Mouse (Mus musculus) macrophage (primary cell): ENCODE data around the gene Cabs1. TPM values are rescaled to one million over a fixed set of nuclear protein-coding genes. Genes with fewer than 3 reads are reported as not detected.

Experiments
- H3K27ac ChIP-seq: fragments of 350-480 bp; formaldehyde crosslinking; 2 replicates; pipeline ENCODE4 v1.9.0; 2021
- H3K36me3 ChIP-seq: fragments of 350-480 bp; formaldehyde crosslinking; 2 replicates; pipeline ENCODE4 v1.9.0; 2021; ENCODE audit errors: inconsistent target
- H3K4me3 ChIP-seq: fragments of 350-480 bp; formaldehyde crosslinking; 2 replicates; pipeline ENCODE4 v1.9.0; 2021; ENCODE audit errors: inconsistent target
- H3K79me2 ChIP-seq: fragments of 350-480 bp; formaldehyde crosslinking; 2 replicates; pipeline ENCODE4 v1.9.0; 2021; ENCODE audit errors: inconsistent target
- WGBS: methylation state at CpG from one replicate; pipeline ENCODE4 v1.1.7; 2026; ENCODE audit warnings: inconsistent platforms; ENCODE audit not compliant: missing documents; 5-methylcytosine and 5-hydroxymethylcytosine counted together
- polyA plus RNA-seq: library from polyadenylated mRNA; stranded (reverse); fragments of 250-400 nt; gene quantifications from 3 replicates; pipeline ENCODE4 v1.2.4, GENCODE M21; 2018; ENCODE audit warnings: inconsistent platforms
- total RNA-seq, 78 experiments: library from RNA; depleted of rRNA; stranded (reverse); fragments of 250-400 nt; gene quantifications; 1 replicate in 9 of 78; 2 replicates in 24 of 78; 3 replicates in 43 of 78; 4 replicates in 2 of 78; pipeline ENCODE4 v1.2.4; 2018; ENCODE audit warnings: inconsistent platforms in 56 of 78

Cabs1 gene
- total RNA-seq (2018; cell fraction: chromatin; rRNA removed) = not detected
- total RNA-seq (2018; cell fraction: cytosol; rRNA removed) = not detected
- not detected for total RNA-seq (2018; cell fraction: nucleus; rRNA removed)
- polyA plus RNA-seq = not detected in 3 replicates

DNA sequence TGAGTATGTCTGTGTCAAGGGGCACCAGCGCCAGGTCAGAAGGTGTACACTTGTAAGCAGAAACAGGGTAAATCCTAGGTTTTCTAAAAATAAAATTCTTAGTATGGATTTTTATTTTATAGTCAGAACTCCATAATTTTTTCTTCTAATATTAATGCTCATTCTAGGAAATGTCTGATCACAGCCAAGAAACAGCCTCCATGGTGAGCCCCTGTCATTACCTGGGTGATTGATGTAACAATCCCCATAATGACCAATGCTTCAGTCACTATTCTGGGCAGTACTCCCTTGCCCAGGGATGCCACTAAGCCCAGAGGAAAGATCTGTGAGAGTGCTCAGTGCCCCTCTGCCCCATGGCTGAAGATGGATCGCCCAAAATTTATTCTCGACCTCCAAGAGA lies at the start of gene Cabs1:
Gene Cabs1, plus strand, starts transcription at position 301 of the 400 bp plus-strand sequence.
- Histone ChIP-seq H3K27ac (no peak within 1 kb of the TSS), H3K36me3 (no peaks in the 10 kb centered on the region), H3K4me3 (no peak within 1 kb of the TSS), H3K79me2 (no peaks in the 10 kb centered on the region)
- 79% methylated on average over 3 of the region's 3 CpGs for WGBS

DNA sequence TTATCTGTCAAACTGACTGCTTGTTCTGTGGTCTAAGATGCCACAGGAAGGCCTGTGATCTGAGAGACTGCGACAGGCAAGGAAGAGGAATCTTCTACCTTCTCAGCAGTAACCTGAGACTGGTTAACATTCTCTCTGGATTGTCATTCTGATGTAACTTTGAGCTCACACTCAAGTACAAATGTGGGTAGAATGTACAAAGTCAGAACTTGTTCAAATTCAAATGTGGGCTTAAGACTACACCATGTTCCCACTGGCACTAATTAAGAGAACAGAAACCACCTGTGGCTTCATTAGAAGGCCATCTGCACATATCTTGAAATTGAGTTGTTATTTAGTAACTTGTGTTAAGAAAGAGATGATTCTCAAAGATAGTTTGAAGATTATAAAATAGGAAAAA lies 47.6 kb upstream of the Cabs1 start:
- WGBS = 76% methylated on average over 1 of the region's 1 CpGs
- H3K79me2 ChIP-seq = no peaks in the 10 kb centered on the region
- H3K27ac ChIP-seq = no peak overlapping the region
- no peaks in the 10 kb centered on the region for H3K36me3 ChIP-seq
- no peak overlapping the region for H3K4me3 ChIP-seq

DNA sequence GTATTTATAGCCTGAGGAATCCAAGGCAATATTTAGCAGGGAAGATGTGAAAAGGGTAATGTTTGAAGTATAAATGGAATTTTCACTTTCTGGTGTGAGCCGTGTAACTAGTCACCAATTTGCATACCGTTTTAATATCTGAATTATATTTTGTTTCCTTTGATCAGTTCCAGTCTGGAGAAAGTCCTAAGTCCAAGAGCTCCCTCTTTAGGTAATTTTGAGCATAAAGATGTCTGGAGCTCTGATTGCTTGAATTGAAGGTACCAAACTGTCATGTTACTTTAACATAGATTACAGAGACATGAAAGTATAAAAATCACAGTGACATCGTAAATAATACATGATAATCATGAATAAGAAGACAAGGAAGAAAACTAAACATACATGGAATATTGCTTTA lies 38.5 kb upstream of the Cabs1 start:
- WGBS = 46% methylated on average over 3 of the region's 3 CpGs
- no peak overlapping the region for H3K4me3 ChIP-seq
- H3K27ac ChIP-seq = no peak overlapping the region
- H3K79me2 ChIP-seq = no peaks in the 10 kb centered on the region
- H3K36me3 ChIP-seq = no peaks in the 10 kb centered on the region

DNA sequence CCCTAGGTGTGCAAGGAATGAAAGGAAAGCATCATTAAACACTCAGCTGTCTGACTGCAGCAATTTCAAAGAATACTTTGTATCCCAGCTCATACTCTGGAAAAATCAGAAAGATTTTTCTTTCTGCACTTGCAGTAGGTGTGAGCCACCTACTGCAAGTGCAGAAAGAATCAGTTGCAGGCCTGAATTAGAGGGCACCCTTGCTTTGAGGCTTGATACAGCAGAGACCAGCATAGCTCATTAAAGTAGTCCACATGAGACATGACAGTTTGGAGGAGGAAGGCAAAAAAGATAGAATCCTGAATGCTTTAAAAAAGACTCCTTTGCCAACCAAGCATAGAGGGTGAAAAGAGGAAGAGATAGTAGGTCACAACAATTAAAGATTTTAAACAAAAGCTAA lies 36.7 kb upstream of the Cabs1 start:
- H3K4me3 ChIP-seq = no peak overlapping the region
- H3K36me3 ChIP-seq = no peaks in the 10 kb centered on the region
- no peak overlapping the region for H3K27ac ChIP-seq
- H3K79me2 ChIP-seq = no peaks in the 10 kb centered on the region

DNA sequence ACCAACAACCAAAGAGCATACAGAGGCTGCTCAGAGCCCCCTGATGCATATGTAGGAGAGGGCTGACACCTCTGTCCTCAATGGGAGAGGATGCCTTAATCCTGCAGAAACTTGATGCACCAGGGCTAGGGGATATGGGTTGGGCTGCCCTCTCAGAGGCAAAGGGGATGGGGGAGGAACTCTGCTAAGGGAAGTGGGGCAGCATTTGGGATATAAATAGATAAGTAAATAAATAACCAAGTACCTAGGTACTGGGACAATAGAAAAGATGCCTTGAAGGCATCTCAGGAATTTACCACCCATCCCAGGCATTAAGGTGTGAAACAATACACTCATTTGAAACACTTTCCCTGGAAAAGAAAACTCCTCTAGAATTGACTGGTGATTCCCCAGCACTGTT lies 27.4 kb upstream of the Cabs1 start:
- Histone ChIP-seq H3K27ac (no peak overlapping the region), H3K4me3 (no peak overlapping the region)

DNA sequence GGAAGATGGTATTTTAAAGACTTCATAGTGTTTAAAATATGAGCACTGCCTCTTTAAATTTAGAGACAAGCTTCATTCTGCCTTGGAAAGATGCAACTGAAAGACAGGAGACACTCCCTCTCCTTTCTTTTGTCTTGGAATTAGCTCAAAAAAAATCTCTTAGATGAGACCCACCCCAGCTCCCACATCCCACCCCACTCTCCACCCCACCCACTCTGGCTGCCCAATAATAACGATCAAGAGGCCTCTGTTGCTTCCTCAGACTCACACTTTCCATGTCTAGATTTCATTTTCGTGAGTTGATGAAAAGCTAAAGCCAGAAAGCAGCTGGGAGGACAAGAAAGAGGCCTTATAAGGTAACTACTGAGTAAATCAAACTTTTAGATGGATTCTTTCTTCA lies 10.0 kb upstream of the Cabs1 start, which contains the start of the genes 2310003L06Rik and Gm28434:
Gene 2310003L06Rik, plus strand, starts transcription at position 259 of the 400 bp plus-strand sequence.
Gene Gm28434, plus strand, starts transcription at position 317 of the 400 bp plus-strand sequence.
- no peaks in the 10 kb centered on the region for H3K36me3 ChIP-seq
- H3K79me2 ChIP-seq = no peaks in the 10 kb centered on the region
- no peak within 1 kb of the TSS for H3K4me3 ChIP-seq
- no peak within 1 kb of the TSS for H3K27ac ChIP-seq
- WGBS = 60% methylated on average over 2 of the region's 2 CpGs

More for the DNA sequence above, 27.4 kb upstream of the Cabs1 start:
- Histone ChIP-seq H3K36me3 (no peaks in the 10 kb centered on the region), H3K79me2 (no peaks in the 10 kb centered on the region)

DNA sequence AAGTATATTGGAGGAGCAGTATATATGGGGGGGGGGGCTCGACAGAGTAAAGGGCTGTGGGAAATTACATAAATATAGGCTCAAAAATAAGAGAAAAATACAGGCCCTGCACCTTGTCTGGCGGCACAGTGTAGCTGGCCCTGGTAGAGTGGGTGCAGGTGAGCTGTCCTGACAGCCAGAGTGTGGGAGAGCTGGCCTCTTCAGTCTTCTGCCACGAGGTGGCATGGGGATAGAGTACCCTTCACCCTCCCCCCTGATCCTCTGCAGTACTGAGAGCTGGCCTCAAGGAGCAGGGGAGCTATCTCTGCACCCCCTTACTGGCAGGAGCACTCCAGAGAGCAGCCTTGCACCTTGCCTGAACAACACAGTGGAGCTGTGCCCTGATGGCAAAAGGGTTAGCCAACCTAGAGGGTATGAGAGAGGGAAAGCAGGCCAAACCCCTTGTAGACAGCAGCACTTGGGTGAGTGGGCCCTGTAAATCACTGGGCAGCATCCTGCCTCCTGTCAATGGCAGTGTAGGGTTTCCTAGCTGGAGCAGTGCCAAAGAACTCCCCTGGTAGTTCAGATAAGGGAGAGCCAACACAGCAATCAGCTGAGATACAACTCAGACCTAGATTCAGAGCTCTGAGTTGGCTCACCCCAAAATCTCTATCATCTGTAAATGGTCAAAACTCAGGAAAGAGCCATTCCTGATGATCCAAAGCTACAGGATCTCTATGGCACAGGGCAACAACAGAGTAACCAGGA lies 3.4 kb downstream of the Cabs1 start:
- no peak overlapping the region for H3K4me3 ChIP-seq
- H3K79me2 ChIP-seq = no peaks in the 10 kb centered on the region
- H3K36me3 ChIP-seq = no peaks in the 10 kb centered on the region
- WGBS = 44% methylated on average over 3 of the region's 3 CpGs
- no peak overlapping the region for H3K27ac ChIP-seq

DNA sequence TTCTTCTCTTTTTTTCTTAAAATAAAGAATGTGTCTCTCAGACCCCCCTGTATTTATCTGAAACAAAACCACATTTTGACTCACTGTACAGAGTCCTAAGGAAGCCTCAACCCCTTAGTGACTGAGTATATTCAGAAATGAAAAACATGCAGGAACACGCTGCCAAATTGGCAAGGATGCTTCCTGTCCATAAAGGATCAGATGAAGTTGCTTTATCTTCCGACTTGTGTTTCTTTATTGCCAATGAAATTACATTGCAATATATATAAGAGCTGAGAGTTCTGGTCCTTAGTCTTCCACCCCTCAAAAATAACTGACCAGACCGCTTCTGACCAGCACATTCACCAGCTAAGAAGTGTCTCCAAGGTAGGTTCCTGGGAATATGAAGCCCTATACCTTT lies 23.0 kb downstream of the Cabs1 start, which contains the start of gene Smr3a:
Gene Smr3a, plus strand, starts transcription at position 301 of the 400 bp plus-strand sequence.
- H3K79me2 ChIP-seq = no peaks in the 10 kb centered on the region
- H3K27ac ChIP-seq = no peak within 1 kb of the TSS
- H3K4me3 ChIP-seq = no peak within 1 kb of the TSS
- H3K36me3 ChIP-seq = no peaks in the 10 kb centered on the region
- 71% methylated on average over 3 of the region's 3 CpGs for WGBS

DNA sequence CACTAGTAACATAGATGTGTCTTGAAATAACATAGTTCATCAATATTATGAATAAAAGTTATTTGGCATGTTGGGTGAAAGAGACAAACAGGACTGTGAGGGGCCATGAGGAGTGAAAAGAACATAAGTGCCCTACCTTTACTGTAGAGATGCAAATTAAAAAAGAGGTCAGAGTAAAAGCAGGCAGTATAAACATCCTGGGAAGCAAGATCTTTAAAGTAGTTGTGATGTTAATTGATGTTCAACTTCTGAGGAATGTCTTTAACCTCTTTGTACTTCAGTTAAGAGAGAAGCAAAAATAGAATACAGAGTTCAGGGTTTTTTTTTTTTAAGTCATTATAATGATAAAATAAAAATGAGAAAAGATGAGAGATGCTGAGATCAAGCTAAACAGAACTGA lies 26.0 kb downstream of the Cabs1 start:
- no peak overlapping the region for H3K27ac ChIP-seq

More for the DNA sequence above, 26.0 kb downstream of the Cabs1 start:
- Histone ChIP-seq H3K4me3 (no peak overlapping the region), H3K36me3 (no peaks in the 10 kb centered on the region), H3K79me2 (no peaks in the 10 kb centered on the region)

Other genes starting within 250 kb of the Cabs1 start
- gene Csn1s2a, start 204.9 kb upstream of the Cabs1 start, polyA plus RNA-seq = not detected in 3 replicates
- not detected in 3 replicates for gene Csn1s2b, start 171.4 kb upstream of the Cabs1 start, polyA plus RNA-seq
- not detected in 3 replicates for gene Prr27, start 153.8 kb upstream of the Cabs1 start, polyA plus RNA-seq
- not detected in 3 replicates for gene Odam, start 94.4 kb upstream of the Cabs1 start, polyA plus RNA-seq
- gene Csn3, start 53.9 kb upstream of the Cabs1 start, polyA plus RNA-seq = not detected in 3 replicates
- not detected in 3 replicates for gene 2310003L06Rik, start 10.0 kb upstream of the Cabs1 start, polyA plus RNA-seq
- not detected in 3 replicates for gene Gm28434, start 9.9 kb upstream of the Cabs1 start, polyA plus RNA-seq
- gene Smr3a, start 23.1 kb downstream of the Cabs1 start, polyA plus RNA-seq = not detected in 3 replicates
- gene Smr2, start 107.1 kb downstream of the Cabs1 start, polyA plus RNA-seq = not detected in 3 replicates
- gene Gm11116, start 132.1 kb downstream of the Cabs1 start, polyA plus RNA-seq = not detected in 3 replicates
- not detected in 3 replicates for gene Gm11115, start 174.7 kb downstream of the Cabs1 start, polyA plus RNA-seq